Mouse (Mus musculus) lung, postnatal 10 days (tissue): ENCODE measurements at regions not wholly inside any gene's neighbourhood (a gene's known extent, or its start where the extent isn't known, plus 50 kb on each side); places are given as distances from the start of the nearest gene placed in this dataset.

Source experiments
- DNase-seq: peaks from one replicate; pipeline ENCODE4 v3.0.0; 2021

DNA sequence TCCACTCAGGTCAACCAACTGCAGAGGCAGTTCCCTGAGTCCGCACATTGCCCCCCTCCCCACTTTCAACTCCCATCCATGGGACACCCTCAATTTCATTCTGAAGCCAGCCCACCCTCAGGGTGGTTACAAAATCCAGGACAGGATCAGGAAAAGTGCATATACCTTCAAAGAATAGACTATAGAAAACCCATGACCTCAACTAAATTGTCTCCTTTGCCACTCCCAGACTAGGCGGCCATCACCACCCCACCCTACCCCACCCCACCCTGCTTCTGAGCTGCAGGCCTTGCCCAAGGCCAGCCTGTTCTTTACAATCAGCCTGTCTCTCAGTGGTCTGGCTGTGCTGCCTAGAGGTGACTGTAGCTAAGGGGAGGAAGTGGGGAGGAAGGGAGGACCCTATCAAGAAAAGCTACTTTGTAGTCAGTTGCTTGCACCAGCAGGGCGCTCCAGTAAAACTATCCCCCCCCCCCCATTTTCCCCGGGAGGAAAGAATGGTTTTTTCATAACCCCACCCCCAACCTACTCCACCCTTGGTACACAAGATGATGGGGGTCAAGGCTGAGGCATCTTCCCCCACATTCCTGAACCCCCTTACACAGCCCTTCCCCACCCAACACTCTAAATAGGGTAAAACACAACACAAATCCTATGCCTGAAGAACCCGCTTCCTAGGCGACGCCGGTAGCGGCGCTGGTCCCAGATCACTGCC, 490.9 kb downstream of the Prss52 start:
- DNase-seq: no peak

DNA sequence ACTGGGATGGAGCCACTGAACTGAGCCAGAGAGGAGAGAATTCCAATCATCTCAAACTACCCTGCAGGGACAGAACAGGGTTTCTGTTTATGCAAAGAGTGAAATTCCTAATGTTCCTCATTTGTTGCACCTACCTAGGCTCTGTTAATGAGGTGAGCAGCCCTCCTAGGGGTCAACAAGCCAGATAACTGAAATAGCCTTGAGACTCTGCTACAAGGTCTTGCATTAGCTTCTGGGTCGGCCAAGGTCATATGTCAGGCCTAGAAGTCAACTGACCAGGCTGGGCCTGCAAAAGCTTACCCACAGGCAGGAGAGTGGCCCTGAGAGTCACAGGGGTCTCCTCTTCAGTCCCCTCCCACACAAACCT, 491.4 kb downstream of the Prss52 start:
- DNase-seq: no peak

DNA sequence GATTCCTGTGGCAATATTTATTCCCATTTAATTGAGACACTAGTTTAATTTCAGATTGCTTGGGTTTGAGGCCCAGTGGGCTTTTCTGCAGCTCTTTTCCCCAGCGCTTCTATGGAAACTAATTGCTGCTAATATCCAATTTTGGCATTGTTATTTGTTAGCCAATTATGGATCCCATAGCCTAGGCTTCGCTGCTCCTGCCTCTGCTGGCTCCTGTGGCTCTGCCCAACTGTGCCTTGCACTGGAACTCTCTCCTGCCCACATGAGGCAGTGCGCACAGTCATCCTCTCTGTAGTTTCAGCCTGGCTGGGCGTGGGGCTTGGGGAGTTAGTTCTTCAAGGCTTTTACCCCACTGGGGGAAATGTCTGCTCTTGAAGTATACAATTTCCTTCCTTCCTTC, 491.8 kb downstream of the Prss52 start:
- no peak for DNase-seq

DNA sequence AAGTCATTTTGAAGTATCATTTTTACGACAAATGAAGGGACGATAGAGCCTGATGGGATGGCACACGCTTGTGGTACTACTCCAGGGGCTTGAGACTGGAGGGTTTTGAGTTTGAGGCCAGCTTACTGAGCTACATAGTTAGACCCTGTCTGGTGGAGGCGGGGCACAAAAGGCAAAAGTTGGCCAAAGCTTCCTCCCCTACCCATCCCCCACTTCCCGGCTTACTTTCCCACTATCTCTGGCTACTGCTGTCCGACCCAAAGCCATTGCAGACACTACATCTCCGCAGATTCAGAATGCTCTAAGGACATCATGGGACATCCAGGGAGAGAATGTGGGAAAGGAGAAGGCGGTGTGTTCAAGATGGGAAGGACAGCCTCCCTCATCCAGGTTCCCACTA, 493.1 kb downstream of the Prss52 start:
- DNase-seq: no peak
